Mouse (Mus musculus) E14TG2a.4 (cell line): Measurements from ENCODE around the gene Gclc.

Experiments
- CTCF ChIP-seq: conservative IDR thresholded peaks from 2 replicates; pipeline ENCODE4 v1.5.1; 2014; ENCODE audit warnings: low read length
- NANOG ChIP-seq: IDR thresholded peaks from 2 replicates; pipeline ENCODE4 v1.6.1; 2014; ENCODE audit warnings: borderline replicate concordance, low read length, mixed read lengths
- POU5F1 ChIP-seq: IDR thresholded peaks from 2 replicates; pipeline ENCODE4 v1.6.1; 2014; ENCODE audit warnings: low read length, borderline replicate concordance

DNA sequence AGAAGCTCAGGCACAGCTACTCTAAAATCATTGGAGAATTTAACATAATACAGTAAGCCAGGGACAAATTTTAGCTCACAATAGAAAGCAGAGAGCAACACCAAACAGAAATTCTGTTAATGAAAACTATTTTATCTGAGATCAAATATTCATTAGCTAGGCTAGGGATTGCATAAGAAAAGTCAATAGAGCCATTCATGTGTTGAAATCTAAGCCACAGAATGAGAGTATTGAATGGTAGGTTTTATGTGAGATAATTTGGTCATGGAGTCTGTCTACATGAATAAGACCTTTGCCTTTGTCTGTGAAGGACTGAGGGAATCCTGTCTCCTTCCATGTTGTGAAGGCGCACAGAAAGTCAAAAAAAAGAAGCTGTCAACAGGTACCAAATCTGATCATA lies 34.7 kb upstream of the Gclc start:
- TF ChIP-seq CTCF = no peak
- TF ChIP-seq POU5F1 = no peak
- TF ChIP-seq NANOG = no peak
